Mouse (Mus musculus) right cerebral cortex, adult 2 months (tissue): ENCODE data around the gene Nkain4.

Experiments
- DNase-seq, 2 experiments: peaks; one replicate each; pipeline ENCODE4 v3.0.0; 2021 to 2022; ENCODE audit warnings: low spot score in 2 of 2

The Nkain4 gene

GRCm38 (mm10) chr2:180954061-180955047 lies at the start of gene Nkain4:
Gene Nkain4, minus strand, starts transcription at chr2:180954699.
- peak; percentile 59 to 63 for DNase-seq

GRCm38 (mm10) chr2:180996905-180997304 lies 42.4 kb upstream of the Nkain4 start:
- no peak for DNase-seq

- peak; percentile 63 to 68 for DNase-seq
Observed at GRCm38 (mm10) chr2:180996436-180996835, 41.9 kb upstream of the Nkain4 start.

- DNase-seq: no peak
Observed at GRCm38 (mm10) chr2:180995457-180995856, 41.0 kb upstream of the Nkain4 start.

- no peak for DNase-seq
Observed at GRCm38 (mm10) chr2:180994360-180994759, 39.9 kb upstream of the Nkain4 start.

GRCm38 (mm10) chr2:180990347-180990746 lies 35.8 kb upstream of the Nkain4 start:
- DNase-seq: no peak

- no peak for DNase-seq
Observed at GRCm38 (mm10) chr2:180988948-180989347, 34.4 kb upstream of the Nkain4 start.

- peak in 1 of 2 experiments; percentile 54 for DNase-seq
Observed at GRCm38 (mm10) chr2:180988347-180988913, 33.9 kb upstream of the Nkain4 start.

- no peak for DNase-seq
Observed at GRCm38 (mm10) chr2:180987432-180988030, 33.0 kb upstream of the Nkain4 start.

GRCm38 (mm10) chr2:180987001-180987400 lies 32.5 kb upstream of the Nkain4 start:
- no peak for DNase-seq

- DNase-seq: no peak
Observed at GRCm38 (mm10) chr2:180986449-180986848, 31.9 kb upstream of the Nkain4 start, which contains the start of gene Col20a1. Gene Col20a1, plus strand, starts transcription at chr2:180986535.

- no peak for DNase-seq
Observed at GRCm38 (mm10) chr2:180985635-180986034, 31.1 kb upstream of the Nkain4 start.

GRCm38 (mm10) chr2:180981133-180981532 lies 26.6 kb upstream of the Nkain4 start:
- no peak for DNase-seq

GRCm38 (mm10) chr2:180967010-180967763 lies 12.7 kb upstream of the Nkain4 start, which contains the start of gene Arfgap1:
Gene Arfgap1, plus strand, starts transcription at chr2:180967225.
- DNase-seq: peak; percentile 94 to 95

GRCm38 (mm10) chr2:180966092-180966882 lies 11.8 kb upstream of the Nkain4 start:
- DNase-seq: peak in 1 of 2 experiments; percentile 34

GRCm38 (mm10) chr2:180963956-180964355 lies 9.5 kb upstream of the Nkain4 start:
- peak; percentile 80 to 81 for DNase-seq

- DNase-seq: no peak
Observed at GRCm38 (mm10) chr2:180962616-180963308, 8.3 kb upstream of the Nkain4 start.

- DNase-seq: no peak
Observed at GRCm38 (mm10) chr2:180960187-180960586, 5.7 kb upstream of the Nkain4 start.

- DNase-seq: no peak
Observed at GRCm38 (mm10) chr2:180959605-180960004, 5.1 kb upstream of the Nkain4 start.

- no peak for DNase-seq
Observed at GRCm38 (mm10) chr2:180953638-180954037, 861 bp downstream of the Nkain4 start.
